Mouse (Mus musculus): ENCODE measurements at regions not wholly inside any gene's neighbourhood (a gene's known extent, or its start where the extent isn't known, plus 50 kb on each side); places are given as distances from the start of the nearest gene placed in this dataset.

DNA sequence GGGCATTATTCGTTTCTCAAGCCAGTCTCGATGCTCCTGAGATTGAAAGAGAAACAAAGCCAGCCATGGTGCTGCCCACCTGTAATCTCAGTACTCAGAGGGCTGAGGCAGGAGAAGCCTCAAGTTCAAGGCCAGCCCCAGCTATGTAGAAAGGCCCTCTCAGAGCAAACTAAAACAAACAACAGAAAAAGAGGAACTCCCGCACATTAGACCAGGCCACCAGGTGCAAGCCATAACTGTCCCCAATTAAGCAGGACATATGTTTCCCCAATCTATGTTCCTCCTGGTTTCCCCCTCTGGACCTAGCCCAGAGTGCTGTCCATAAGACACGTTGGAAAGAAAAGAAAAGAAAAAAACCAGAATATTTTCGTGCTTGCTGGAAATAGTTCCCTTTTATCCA lies 142.5 kb downstream of the Cdc5l start:
- no peak for DNase-seq (ENCODE audit: low read depth, low spot score)

DNA sequence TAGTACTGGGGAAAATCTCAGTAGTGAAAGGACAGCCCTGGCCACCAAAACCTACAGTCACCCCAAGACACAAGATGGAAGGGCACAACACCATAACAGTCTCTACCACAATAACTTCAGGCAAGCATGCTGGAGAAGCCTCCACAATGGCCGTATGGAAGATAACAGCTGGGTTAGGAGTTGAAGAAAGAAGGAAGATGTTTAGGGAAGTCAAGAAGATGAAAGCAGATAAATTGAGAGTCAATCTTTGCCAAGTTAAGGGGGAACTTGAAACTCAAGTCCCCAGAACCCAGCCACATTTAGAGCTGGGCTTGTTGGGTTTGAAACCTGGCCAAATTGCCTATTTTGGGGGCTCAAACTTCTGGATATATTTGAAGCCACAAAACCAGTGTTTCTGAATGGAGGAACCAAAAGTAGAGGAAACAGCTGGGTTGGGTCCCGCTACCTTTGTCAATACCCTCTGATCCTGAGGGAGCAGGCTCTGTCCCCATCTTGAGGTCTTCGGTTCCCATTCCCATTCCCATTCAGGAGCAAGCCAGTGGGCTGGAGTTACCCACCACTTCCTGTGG lies 147.8 kb downstream of the Cdc5l start:
- DNase-seq (ENCODE audit: low read depth, low spot score), result no peak

DNA sequence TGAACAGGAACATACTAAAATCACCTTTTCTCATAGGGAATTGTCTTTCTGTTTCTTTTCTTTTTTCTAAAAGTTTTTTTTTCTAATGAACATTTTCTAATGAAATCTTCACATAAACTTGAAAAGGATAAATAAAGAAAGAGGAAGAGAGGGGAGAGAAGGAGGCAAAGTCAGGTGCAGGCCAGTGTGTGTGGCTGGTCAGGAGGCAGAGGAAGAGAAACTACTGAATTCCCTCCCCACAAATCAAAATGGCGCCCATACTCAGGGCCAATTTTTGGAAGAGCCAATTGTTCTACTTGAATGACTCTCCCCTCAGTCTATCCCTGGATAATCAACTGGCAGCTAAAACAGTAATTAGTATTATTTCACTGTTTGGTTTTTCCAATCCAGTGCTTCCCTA lies 152.0 kb downstream of the Cdc5l start:
- no peak for DNase-seq (ENCODE audit: low read depth, low spot score)

DNA sequence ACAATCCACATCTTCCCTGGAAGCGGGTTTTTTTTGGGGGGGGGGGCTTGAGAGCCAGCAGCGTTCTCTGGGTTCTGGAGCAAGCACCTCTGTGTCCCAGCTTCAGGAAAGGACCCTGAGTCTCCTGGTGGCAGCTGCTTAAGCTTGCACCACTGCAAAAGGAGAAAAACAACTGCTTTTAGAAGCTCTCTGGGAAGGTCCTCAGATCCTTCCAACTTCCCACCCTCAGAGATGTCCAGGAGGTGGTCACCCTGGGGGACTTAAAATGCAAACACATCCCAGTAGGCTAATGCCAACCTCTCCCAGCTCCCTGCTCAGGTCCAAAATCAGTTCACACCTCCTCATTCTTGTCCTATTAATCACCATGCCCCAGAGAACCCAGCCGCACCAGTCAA lies 153.7 kb downstream of the Cdc5l start:
- DNase-seq (ENCODE audit: low read depth, low spot score), result no peak

DNA sequence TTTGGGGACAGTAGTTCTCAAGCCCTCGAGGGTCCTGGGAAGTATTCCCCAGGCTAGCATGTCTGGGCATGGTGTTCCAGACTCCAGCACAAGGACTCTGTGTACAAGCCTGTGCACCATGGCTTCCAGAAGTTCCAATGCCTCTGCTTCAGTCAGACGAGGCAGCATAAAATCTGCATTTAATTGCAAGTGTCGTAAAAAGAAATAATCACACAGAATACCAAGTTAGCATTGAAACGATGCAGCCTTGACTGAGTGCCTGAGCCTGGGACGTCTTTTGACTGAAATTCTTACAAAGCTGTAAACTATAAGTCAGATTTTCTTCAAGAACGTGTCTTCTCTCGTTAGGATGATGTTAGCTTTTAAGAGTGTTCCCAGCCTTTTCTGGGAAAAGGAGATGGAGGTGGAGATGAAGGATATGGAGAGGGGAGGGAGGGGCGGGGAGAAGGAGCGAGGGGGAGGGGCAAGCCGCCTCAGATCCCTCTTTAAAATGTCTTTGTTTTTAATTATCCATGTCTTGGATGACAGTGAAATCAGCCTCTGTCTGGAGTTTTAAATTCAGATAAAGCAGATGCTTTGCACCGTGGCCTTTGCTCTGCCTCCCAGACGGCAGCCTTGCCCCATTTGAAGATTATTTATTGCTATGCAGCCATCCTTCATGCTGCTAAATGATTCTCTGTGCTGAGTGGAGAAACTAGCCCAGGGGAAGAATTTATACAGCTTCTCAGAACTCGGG lies 154.3 kb downstream of the Cdc5l start:
- DNase-seq (ENCODE audit: low read depth, low spot score), result no peak

DNA sequence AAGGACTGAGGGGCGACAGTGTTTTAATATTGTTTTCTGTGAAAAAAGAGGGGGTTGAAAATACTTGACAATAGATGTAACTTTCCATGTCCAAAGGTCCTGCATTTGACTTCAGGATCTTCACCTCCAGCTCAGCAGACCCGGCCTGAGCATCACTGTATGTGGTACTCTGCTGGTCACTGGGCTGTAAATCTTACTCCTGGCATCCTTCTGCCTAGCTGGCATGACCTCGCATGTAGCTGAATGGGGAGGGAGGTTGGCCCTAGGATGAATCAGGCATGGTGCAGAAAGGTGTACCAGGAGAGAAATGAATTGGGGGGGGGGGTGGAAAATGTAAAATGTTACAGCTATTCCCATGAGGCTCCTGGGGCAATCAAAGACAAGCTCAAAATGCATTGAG lies 156.0 kb downstream of the Cdc5l start:
- no peak for DNase-seq (ENCODE audit: low read depth, low spot score)

DNA sequence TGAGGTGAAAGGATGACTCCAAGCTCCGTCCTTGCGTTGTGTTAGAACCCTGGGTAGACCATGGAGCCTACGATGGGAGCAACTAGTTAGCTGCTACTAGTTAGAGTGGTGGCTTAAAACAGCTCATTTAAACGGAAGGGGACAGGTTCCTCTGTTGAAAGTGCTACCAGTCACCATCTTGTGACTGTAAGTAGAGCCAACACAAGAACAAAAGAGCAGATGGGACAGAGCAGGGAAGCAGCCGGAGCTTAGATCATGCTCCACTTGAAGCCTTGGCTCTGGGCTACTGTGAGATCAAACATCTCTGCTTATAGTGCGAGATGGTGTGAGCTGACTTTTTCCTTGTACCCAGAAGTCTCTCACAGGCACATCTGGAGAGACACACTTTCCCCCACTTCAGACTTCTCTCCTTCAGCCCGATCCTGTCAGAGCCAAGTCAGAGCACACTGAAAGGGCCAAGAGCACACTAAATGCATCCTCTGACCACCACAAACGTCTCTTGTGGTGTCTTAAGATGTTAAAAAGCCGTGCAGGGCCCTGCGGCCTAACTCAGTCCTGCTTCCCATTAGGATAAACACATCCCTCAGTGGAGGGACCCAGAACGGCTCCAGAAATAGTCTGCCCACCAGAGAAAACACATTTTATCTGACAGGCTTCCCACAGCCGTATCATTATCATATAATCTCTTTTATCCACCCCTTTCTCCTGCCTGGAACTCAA lies 156.7 kb downstream of the Cdc5l start:
- DNase-seq (ENCODE audit: low read depth, low spot score), result no peak

DNA sequence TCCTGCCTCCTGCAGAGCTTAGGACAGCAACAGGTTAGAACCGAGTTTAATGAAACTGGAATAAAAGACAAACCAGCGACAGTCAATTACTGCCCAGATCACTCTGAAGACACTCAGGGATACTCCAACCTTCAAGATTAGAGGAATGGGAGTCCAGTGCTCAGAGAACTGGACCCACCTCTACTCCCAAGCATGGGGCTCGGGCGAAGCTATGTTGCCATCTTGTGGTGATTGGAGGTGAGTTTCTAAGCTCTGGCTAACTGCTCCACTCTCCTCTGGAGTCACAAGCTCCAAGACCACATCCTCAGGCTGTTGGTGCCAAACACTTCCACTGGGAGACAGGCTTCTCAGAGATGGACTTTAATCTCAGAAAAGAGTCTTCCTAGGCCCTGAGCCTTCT lies 158.6 kb downstream of the Cdc5l start:
- no peak for DNase-seq (ENCODE audit: low read depth, low spot score)

DNA sequence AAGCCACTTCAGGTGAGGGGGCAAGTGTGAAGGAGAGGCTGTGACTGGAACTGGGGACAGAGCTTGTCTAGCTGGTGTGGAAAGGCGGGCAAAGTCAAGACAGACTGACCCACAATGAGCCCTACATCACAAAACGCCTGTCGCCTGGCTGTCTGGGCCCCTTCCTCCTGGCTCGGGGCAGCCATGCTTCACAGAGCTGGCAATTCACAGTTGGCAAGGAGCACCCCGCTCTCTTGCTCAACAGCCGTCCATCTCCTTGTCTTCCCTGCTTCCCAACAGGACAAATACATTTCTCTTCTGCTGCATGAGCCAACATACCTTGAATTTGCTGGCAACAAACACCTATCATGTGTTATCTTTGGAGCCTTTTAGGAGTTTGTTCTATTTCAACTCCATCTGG lies 166.8 kb downstream of the Cdc5l start:
- no peak for DNase-seq (ENCODE audit: low read depth, low spot score)

DNA sequence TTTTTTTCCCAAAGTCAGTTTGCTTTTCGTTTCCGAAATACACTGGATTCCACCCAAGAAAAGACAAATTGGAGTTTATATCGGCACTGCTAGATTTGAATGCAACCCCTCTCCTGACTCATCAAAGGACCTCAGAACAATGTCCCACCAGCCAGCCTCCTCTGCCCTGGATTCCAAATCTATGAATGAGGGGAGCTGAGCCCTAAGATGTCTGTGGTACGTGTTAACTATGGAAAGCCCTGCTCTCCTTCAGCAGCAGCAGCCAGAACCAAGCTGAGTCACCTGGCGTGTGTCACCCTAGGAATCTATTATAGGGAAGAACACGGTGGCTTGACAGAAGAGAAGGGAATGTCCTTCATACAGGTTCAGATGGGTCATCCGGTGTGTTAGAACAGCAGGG lies 167.9 kb downstream of the Cdc5l start:
- DNase-seq (ENCODE audit: low read depth, low spot score), result no peak

DNA sequence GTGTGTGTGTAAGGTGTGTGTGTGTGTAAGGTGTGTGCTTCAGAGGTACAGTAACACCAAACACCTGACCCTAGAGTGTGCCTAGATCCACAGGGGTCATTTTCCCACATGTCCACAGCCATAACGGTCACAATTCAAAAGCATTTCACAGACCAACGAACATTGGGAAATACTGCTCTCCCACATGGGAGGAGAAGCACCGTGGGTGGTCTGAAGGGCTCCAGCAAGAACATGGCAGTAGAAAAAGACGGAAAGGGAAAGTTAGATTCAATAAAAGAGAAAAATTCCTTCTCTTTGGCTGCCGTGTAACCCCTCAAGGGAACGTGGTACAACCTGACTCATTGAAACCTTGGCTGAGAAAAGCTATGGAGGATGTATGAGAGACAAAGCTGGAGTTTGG lies 169.1 kb downstream of the Cdc5l start:
- DNase-seq (ENCODE audit: low read depth, low spot score), result no peak

DNA sequence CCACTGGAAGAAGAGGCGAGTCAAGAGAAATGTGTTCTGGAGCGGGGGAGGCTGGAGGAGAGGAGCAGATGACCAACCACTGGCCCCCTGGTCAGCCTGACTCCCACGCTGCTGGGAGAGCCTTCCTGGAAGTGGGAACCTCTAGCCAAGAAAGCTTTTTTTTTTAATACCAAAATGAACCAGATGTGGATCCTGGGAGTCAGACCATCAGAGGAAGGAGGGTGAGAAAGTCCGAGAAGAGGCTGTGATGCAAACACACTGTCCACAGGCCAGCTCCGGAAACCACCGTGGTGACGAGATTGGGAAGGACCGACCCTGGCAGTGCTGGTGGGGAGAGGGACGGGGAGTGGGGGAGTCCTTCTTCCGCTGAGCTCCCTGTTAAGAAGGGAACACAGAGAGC lies 173.1 kb downstream of the Cdc5l start:
- DNase-seq (ENCODE audit: low read depth, low spot score), result no peak

DNA sequence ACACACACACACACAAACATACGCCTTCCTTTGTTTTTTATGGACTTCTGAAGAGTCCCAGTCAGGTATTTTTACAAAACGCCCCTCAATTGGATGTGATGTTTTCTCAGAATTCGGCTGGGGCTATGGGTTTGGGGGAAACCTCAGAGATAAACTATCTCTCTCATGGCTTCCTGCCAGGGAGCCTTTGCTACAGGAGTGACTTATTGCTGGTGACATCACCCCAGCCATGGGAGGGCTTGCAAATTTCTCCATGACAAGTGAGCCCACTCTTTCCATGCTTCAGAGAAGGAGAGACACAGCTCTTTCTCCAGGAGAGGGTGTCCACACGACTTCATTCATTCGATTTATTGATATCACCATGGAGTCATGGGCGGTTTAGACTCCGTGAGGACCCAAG lies 175.5 kb downstream of the Cdc5l start:
- no peak for DNase-seq (ENCODE audit: low read depth, low spot score)

DNA sequence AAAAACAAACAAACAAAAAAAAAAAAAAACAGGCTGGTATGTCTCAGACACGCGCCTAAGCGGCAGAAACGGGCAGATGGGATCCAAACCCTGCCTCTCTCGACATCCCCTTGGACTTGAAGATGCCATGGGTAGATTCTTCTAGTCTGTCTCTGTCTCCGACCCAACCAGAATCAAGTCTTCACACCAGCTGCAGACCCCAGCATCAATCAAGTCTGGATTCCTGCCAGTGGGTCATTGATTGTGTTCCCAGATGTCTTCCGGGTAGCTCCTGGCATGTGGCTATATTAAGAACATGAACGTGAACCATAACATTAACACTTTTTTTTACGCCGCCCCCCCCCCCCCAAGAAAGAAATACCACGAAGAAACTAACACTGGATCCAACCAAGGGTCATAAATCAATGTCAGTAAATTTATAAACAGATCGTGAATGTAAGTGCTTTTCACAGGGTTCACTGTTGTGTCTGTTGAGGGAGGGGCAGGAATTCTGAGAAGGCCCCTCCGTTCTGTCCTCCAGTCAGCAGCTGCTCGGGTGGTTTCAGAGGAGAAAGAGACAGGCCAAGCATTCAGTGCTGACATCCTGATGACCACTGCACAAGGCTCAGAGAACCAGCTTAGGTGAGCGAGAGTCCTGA lies 180.8 kb downstream of the Cdc5l start:
- DNase-seq (ENCODE audit: low read depth, low spot score), result no peak

DNA sequence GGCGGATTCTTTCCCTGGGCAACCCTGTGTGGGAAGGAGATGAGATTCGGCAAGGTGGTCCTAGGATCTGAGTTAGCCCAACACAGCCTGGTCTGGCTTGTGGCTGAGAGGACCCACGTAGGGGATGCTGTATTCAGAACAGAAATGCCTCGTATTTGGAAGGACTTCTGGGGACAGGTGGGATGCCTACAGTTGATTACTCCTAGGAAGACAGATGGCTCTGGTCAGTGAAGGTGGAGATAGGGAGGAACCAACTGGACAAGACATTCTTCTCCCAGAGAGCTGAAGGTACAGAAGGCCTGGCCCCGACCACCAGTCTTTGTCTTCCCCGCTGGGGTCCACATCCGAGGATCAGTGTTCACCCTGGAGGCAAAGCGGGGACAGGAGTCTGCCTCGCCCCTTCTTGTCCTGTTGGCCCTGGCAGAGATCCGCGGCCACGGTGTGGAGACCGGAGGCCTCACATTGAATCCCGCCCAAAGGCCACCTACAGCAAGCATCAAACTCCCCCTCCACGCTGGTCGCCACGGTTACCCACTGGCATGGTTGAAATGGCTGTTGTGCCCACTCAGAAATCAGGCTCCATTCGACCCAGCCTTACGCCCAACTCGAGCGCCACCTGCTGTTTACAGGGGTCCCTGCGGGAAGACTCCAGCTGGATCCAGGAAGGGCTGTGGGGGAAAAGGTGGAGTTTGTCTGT lies 182.4 kb downstream of the Cdc5l start:
- peak; percentile 28 for DNase-seq (ENCODE audit: low read depth, low spot score)

DNA sequence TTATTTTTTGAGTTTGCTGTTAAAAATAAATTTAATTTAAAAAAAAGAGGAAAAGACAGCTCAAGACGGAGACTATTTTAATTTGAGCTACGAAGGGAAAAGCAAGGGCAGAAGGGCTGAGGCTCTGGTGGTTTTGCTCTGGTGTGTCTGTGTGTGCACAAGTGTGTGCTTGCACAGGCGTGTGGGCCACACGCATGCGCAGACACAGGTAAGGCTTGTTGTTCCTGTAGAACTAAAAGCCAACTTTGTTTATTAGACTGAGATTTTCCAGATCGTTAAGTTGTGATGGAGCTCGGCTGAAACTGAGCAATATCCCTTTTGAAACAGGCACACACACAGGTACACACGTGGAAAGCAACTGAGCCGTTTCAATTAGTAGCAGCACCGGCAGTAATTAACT lies 183.1 kb downstream of the Cdc5l start:
- no peak for DNase-seq (ENCODE audit: low read depth, low spot score)

DNA sequence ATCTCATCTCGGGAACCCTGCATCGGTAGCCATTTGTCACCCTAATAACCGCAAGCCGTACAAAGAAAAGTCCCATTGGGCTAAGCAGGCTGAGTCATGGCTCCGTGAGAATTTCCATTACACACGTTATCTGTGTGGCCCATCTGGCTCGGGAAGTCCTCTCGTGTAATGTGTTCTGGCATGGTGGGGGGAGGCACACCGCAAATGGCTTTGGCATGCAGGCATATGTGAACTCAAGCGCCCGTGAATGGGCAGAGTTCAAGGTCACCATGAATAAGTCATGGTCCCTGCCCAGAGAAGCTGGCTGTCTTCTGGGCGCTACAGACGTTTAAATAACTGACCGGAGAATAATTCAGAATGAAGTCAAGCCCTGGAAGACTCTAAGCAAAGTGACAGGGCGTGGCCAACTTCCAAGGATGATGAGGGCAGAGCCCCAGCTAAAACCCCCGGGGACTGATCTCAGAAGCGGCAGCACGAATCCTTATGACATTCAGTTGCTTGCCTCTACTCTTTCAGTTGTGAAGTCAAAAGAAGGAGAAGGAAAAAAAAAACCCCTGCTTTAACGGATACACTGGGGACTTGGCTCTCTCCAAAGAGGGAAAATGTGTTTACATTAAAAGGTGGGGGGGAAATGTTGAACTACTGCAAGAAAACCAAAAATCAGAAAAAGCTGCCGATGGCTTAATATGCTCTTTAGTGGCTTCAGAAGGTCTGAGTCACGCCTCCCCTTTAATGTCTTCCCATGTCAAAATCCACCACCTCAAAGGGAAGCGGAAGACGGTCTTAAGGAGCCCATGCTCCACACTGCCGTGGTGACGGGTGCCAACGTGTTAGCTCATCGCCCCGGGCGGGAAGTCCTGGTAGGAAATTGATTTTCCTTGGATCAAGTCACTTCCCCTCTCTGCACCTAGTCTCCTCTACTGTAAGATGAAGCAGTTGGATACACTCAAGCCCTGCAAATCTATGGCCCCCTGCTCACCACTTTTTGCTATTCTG lies 186.1 kb downstream of the Cdc5l start:
- no peak for DNase-seq (ENCODE audit: low read depth, low spot score)

DNA sequence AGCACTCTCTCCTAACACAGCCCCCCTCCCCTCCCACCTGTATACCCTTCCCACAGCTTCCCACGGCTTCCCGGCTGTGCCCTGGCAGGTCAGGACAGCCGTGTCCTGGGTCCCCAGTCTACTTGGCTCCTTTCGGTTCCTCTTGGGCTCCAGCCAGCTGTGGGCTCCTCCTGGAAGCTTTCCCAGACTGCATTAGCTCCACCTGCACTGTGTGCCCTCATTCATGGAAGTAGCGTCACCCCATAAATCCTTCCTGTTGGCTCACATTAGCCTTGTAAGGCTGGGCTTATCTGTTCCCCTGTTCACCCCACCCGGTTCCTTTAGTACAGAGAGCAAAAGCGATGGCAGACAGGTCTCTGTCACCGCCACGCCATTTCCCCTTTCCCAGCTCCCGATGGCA lies 188.7 kb downstream of the Cdc5l start:
- DNase-seq (ENCODE audit: low read depth, low spot score), result no peak

DNA sequence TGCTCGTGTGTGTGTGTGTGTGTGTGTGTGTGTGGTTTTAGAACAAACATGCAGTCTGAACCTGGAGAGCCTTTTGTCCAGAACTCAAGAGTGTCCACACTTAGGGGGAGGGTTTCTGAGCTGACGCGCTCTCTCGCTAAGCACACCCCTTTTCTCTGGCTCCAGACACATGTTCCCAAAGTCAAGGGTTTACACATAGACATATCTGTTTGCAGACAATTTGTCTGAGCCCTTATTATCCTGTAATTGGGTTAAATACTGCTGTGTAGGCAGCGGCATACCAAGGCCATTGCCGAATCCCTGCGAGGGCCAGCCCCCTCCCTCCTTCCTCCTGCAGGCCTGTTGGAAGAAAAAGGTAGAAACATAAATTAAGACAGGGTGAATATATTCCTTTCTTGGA lies 190.4 kb downstream of the Cdc5l start:
- no peak for DNase-seq (ENCODE audit: low read depth, low spot score)

DNA sequence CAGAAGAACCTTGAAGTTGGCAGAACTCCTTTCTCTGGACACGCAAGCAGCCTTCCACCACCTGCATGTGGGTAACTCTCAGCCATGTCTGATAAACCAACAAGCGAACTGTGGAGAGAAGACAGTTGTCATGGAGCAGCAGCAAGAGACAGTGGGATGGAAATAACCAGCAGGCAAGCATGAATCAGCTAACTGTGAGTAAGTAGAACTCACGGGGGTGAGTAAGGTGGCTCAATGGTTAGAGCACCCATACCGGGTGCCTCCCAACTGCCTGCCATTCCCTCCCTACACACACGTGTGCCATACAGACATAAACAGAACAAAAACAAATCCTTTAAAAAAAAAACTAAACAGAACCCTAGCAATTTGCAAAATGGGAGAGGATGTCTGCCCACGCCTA lies 191.5 kb downstream of the Cdc5l start:
- no peak for DNase-seq (ENCODE audit: low read depth, low spot score)

Data from WW6 (cell line).